Mouse (Mus musculus): ENCODE data around the gene Gm49027.

DNA sequence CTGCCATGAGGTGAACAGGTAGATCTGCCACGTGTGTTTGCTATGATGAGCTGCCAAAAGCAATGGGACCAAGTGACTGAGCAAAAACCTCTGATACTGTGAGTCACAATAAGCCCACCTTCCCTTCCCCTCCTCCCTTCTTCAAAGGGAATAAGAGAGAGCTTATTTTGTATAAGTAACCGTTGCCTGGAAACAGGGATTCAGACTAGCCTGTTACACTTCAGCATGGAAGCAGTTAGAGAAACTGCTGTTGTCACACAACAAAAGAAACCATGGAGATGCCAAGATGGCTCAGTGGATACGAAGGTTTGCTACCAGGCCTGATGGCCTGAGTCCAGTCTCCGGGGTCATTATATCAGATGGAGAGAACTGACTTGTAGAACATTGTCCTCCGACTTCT is 51.5 kb downstream of the Gm49027 start:
- TF ChIP-seq CHD2 (IDR thresholded peaks at IDR 0.05; ENCODE audit: low read length) (no peak), UBTF (IDR thresholded peaks at IDR 0.05; ENCODE audit: low read depth, low read length) (no peak)
